Mouse (Mus musculus): ENCODE data around the gene Bcl7c.

- no peak for TF ChIP-seq CTCF (IDR thresholded peaks at IDR 0.05; ENCODE audit: control insufficient read depth, insufficient read depth, insufficient read length)
- no peak for TF ChIP-seq MYOD1 (IDR thresholded peaks at IDR 0.05; ENCODE audit: control insufficient read depth, insufficient read length, low read depth)
Observed at GRCm38 (mm10) chr7:127686740-127687449, 21.8 kb downstream of the Bcl7c start.

Measured in C2C12 (cell line).